Mouse (Mus musculus) heart, adult 9 months (tissue): Measurements from ENCODE around the gene Tpgs1.
"Not testable (repeated sequence)": the region's sequence is repeated elsewhere in the genome, so short reads cannot be mapped to it uniquely, and the experiment has no call there.

ENCODE experiments used
- DNase-seq, 2 experiments: peaks; one replicate each; pipeline ENCODE4 v3.0.0; 2022; ENCODE audit warnings: low spot score in 2 of 2

Tpgs1 gene

DNA sequence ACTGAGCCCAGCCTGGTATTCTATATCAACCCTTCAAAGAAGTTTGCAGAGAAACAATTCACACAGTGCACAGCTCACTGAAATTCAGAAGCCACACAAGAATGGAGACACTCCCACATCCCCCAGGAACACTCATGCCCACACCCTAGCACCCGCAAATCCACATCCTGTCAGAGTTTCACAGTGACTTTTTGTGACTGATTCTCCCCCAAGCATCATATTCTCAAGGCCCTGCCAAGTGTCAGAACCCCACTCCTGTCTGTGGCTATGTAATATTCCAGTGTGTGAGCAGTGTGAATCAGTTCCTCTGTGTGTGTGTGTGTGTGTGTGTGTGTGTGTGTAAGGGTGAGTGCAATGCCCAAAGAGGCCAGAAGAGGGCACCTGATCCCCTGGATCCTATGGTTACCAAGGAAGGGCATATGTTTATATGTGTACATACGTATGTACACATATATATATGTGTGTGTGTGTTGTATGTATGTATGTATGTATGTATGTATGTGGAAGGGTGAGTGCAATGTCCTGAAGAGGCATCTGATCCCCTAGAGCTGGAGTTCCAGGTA is 22.9 kb downstream of the Tpgs1 start:
- no peak for DNase-seq

DNA sequence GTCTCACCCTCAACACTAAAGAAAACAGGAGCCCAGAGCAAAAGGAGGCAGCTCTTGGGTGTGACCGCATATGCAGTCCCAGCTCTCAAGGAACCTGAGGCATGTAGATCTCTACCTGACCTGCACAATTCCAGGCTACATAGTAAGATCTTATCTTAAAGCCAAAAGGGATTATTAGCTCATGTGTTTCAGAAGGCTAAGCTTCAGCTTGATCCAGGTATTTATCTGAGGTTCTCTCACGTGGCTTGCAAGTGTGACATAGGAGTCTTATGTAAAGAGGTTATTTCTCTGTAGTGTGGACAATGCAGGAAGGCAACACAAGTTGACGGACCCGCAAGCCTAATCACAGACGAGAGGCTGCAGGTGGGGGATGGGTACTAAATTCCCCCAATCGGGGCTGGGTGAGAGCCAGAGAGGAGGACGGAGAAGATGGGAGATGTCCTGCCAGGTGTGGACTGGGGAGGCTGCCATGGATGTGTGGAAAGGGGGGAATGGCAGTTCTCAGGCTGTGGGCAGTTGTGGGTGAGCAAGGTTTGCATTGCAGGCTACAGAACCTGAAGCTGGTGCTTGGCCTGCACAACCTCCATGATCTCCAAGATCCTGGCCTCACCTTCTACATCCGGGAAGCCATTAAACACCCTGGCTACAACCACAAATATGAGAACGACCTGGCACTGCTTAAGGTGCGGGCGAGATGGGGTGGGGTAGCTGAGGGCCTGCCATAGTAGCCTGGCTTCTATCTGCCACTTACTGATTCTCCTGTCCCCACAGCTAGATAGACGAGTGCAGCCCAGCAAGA is 24.6 kb downstream of the Tpgs1 start:
- DNase-seq, result no peak

DNA sequence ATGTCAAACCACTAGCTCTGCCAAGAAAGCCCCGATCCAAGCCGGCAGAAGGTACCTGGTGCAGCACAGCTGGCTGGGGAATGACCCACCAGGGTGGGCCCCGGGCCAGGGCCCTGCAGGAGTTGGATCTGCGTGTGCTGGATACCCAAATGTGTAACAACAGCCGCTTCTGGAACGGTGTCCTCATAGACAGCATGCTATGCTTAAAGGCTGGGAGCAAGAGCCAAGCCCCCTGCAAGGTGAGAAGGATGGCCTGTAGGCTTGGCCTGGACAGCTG is 25.1 kb downstream of the Tpgs1 start:
- no peak for DNase-seq

DNA sequence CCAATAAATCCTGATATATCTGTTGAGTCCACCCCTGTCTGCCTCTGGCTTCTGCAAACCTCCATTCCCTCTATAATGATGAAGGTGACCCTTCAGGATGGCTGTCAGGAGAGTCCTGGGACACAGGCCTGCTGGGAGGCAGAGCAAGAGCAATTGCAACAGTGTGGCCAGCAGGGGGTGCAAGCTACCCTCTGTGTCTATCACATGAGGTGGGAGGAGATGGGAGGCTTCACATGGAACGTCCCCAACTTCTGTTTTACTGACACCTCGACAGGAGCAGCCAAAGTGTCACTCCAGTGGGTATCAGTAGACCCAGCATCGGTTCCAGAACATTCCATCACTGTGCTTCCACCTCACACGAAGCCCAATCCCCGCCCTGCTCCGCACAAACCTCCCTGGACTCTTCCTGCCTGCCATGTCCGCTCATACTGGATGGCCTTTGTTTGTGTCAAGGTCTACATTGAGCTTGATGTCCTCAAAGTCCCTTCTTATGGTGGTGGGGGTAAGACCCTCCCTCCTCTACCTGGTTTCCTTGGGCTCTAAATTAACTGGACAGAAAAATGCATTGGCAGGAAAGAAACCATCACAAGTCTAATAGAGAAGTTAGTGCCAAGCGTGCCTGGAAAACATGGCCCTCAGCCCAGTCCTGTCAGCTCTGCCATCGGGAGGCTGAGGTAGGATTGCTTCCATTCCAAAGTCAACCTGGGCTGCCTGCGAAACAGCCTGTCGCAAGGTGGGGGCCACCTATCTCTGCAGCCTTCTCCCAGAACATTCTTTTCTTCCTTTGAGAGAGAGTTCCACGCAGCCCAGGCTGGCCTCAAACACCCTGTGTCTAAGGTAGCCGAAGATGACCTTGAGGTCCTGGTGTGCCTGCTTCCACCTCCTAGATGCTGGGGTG is 26.3 kb downstream of the Tpgs1 start:
- DNase-seq, result peak; percentile 84 to 85

DNA sequence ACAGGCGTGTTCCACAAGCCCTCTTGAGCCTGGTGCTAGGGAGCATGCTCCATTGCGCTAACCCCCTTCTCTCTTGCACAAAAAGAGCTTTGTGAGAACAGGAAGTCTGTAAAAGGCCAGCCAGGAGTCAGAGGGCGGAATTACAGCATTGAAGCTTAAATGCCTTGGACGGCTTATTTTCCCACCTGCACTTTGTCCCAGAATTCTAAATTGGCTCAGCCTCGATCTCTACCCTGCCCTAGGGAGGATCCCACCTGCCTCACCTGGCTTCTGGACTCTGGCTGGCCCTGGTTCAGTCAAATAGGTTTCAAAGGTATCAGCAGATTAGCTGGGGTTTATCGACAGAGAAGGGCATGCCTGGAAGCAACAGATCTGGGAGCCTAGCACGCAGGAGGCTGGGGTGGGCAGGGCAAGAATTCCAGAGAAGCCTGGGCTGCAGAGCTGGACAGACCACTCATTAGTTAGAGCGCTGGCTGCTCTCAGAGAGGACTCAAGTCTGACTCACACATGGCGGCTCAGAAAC is 27.0 kb downstream of the Tpgs1 start:
- DNase-seq, result peak in 1 of 2 experiments; percentile 55

DNA sequence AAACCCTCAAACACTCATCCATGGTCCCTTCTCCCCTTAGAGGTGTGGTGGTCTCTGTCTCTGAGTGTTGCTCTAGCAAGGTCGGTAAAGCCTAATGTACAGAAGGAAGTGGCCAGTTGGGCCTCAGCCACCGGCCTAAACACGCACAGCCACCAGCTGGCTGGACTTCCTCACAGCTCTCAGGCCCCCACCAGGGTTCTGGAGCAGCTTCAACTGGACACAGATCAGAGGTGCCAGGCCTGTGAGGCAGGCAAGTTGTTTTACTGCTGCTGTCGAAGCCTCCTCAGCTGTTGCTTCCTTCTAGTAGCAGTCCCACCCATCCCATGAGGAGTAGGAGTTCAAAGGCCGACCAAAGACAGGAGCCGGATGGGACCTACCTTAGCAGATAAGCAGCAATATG is 28.7 kb downstream of the Tpgs1 start:
- no peak for DNase-seq

DNA sequence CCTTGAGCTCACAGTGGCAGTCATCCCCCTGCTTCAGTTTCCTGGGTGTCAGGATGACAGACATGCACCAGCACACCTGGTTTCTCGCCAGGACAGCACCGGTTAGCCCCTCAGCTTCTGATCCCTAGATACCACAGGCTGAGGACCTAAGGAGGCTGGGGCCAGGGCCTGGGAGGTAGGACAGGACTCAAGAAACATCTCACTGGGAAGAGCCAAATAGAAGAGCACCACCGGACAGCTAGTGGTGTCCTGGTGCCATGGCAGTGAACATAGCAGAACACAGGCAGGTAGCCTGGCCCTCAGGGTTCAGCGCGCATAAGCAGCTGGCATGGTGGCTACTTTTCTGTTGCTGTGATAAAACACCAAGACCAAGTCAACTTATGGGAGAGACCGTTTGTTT is 29.3 kb downstream of the Tpgs1 start:
- DNase-seq, result no peak

DNA sequence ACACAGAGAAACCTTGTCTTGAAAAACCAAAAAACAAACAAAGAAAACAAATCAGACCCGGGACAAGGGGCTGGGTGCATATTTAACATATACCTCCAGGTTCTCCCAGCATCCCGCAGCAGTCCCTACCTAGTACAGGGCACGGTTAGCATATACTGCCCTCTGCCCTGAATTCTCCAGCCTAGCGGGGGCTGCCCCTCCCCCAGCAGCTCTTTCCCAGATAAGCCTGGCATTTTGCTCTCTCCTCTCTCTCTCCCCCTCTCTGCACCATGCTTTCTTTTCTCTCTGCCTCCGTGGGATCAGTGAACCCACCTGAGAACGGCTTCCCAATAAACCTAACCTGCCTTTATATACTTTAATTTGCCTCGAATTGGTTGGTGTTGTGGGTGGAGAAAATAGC is 31.5 kb downstream of the Tpgs1 start:
- DNase-seq, result no peak

DNA sequence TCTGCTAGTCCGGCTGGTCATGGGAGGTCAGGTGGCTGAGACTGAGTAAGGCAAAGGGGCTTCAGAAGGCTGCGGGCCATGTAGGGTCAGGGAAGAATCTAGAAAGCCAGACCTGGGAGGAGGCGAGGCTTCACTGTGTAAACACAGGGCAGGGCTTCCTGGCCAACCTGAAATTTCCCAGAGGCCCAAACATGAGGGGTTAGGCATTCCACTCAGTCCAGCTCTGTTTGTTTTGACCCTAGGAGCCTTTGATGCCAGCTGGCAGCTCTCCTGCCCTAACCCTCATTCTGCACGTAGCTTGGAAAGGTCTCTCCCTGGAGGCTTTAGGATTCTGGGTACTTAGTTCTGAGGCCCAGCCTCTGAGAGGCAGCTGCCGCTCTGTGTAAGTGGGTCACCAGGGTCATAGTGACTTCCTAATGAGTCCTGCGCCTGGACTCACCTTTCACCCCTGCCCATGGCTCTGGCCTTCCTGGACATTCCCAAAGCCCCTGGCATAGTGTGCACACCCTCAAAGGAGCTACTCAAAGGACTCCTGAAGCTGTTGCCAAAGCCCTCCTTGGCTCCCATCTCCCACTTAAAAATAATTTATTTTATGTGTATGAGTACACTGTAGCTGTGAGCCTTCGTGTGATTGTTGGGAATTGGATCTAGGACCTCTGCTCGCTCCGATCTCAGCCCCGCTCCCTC is 32.4 kb downstream of the Tpgs1 start:
- peak; percentile 87 to 89 for DNase-seq

DNA sequence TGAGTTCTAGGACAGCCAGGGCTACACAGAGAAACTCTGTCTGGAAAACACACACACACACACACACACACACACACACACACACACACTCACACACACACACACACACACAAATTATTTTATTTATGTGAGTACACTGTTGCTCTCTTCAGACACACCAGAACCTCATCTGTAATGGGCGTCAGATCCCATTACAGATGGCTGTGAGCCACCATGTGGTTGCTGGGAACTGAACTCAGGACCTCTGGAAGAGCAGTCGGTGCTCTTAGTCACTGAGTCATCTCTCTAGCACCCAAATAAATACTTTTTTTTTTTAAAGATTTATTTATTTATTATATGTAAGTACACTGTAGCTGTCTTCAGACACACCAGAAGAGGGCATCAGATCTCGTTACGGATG is 33.8 kb downstream of the Tpgs1 start:
- not testable (repeated sequence) for DNase-seq

DNA sequence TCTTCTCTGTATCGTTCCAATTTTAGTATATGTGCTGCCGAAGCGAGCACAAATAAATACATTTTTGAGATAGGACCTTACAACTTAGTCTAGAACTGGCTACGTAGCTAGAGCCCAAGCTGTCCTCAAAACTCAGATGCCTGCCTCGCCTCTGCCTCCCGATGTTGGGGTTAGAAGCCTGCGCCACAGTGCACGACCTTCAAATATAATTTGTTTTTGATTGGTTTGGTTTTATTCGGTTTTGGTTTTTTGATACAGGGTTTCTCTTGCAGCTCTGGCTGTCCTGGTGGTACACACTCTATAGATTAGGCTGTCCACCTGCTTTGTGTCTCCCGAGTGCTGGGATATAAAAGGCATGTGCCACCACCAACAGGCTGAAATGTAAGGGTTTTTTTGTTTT is 34.4 kb downstream of the Tpgs1 start:
- no peak for DNase-seq

DNA sequence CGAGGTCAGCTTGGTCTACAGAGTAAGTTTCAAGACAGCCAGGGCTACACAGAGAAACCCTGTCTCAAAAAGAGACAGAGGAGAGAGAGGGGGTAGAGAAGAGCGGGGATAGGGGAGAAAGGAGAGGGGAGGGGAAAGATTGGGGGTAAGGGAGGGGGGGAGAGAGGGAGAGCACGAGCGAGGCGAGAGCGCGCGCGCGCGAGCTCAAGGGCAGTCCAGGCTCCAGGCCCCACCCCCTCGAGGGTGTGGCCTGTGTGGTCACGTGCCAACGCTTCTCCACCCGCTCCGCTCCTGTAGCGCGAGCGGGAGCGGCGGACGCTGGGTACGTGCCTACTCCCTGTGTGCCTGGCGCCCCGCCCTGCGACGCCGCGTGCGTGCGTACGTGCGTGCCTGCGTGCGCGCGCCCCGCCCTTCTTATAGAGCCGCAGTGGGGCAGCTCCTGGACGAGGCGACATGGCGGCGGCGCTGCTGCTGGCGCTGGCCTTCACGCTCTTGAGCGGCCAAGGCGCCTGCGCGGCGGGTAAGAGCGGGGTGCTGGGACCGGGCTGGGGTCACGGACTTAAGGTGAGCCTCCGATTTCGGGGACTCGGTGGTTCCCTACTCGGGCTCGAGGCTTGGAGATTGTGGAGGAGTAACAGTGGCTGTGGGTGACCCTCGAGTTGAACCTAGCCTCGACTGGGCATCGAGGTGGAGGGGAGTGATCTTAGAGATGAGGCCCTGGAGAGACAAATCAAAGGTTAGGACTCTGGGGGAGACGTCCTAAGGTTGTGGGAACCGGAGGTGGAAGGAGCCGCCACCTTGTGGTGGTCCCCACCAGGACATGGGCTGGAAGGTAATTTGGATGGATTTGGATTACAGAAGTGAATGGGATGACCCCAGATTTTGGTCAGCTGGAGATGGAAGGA is 35.1 kb downstream of the Tpgs1 start, which contains the start of gene Bsg:
Gene Bsg, plus strand, starts transcription at position 427 of the 905 bp plus-strand sequence.
- DNase-seq, result peak; percentile 99

DNA sequence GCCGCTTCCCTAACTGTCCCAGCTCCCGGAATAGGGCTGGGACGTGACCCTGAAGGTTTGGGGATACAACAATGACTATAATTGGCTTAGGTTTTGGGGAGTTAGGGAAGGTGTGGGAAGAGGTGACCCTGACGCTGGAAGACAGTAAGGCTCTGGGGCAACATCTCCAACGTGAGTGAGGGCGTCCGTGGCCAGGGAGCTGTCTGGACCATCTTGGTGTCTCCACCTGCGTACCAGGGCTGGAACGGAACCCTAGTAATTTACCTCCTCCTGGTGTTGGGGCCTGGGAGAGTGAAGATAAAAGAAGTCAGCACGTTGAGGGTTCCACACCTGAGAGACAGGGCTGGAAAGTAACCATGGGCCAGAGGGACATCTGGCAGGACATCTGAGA is 35.8 kb downstream of the Tpgs1 start:
- DNase-seq, result no peak

DNA sequence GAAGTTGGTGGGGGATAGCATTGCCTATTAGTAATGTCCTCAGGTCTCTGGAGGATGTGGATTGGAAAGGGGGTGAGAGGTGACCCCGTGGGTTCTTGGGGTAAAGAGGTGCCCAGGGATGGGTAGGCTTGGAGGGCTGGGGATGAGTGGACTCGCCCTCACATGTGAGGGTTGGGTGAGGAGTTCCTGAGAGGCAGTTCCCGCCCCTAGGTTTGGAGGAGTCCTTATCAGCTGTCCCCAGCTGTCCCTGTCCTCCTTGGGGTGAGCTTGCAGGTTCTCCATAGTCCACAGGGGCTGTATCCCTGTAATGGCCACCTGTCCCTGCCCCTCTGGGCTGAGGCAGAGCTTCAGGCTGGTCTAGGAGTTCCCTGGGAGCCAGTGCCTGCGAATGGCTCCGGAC is 36.8 kb downstream of the Tpgs1 start:
- DNase-seq, result no peak

DNA sequence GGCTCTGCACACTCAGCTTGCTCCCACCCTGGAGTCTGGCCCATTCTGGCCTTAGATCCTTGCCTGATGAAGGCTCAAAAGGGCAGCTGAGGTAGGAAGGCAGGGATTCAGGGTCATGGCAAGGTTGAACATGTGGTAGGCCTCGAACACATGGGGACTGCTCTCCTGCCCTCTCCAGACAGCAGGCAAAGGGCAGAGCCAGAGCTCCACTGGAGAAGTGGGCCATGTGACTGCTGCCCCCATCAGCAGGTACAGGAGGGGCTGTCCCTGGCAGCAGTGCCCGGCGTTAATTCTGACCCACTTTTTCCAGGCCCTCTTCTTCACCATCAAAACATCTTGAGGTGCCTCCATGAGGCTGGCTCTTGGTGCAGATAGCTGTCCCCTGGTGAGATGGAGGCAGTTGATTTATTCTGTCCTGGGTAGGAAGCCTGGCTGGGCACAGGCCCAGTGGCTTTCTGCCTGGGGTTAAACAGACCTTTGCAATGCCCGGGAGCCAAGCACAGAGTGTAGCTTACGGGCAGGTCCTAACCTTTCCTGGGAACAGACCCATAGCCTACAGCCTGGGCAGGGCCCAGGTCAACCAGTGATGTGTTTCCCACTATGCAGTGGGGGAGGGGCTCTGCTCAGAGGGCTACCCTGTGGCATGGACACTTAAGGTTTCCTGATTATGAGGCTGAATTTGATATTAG is 37.4 kb downstream of the Tpgs1 start:
- no peak for DNase-seq

DNA sequence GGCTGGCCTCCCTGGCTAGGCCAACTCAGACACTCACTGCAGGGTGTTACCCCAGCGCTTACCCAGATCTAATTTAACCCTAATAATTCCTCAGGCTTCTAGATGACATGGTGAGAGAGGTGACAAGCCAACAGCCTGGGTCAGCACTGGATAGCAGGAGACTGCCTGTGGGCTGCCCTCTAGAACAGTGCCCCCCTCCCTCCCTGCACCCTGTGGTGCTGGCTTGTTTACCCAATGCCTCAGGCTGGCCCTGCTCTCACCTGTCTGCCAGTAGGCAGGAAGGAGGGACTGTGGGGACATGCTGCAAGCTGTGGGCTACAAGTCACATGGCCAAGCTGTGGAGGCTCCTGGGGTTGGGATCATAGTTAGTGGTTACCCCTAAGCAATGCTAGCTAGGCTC is 38.0 kb downstream of the Tpgs1 start:
- no peak for DNase-seq

DNA sequence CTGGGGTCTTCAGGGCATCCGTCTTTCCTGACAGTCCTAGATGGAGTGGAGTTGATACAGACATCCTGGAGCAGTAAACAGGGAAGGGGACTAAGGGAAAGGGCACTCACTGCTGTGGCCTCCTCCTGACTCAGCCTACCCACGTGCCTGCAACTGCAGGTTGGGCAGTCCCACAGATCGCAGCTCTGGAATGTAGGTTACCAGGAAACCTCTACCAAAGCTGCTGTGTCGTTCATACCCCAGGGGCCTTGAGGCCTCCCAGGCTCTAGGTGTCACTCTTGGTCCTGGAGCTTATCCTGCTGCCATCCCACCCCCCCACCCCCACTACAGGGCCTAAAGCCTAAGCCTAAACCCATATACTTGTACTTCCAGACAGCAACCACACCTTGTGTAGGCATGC is 38.6 kb downstream of the Tpgs1 start:
- no peak for DNase-seq

DNA sequence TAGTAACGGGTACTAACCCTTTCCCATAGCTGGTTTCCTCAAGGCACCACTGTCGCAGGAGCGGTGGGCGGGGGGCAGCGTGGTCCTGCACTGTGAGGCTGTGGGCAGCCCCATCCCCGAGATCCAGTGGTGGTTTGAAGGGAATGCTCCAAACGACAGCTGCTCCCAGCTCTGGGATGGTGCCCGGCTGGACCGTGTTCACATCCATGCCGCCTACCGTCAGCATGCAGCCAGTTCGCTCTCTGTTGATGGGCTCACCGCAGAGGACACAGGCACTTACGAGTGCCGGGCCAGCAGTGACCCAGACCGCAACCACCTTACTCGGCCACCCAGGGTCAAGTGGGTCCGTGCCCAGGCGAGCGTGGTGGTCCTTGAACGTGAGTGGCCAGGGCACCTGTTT is 39.5 kb downstream of the Tpgs1 start:
- DNase-seq, result no peak

DNA sequence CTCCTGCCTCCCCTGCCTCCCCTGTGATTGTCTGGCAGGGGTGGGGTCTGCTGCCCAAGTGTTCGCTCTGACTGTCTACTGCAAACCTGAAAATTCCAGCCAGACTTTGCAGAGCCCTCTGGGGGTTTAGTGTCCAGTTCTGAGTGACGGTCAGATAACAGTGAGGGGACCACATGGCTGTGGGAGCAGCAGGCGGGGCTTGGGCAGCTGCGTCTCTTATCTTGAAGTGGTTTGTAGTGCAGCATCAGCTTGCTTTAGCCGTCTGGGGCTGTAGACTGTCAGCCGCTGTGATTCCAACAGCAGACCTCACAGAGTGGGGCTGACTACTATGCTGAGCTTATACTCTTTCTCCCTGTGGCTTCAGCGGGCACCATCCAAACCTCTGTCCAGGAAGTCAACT is 40.1 kb downstream of the Tpgs1 start:
- no peak for DNase-seq

DNA sequence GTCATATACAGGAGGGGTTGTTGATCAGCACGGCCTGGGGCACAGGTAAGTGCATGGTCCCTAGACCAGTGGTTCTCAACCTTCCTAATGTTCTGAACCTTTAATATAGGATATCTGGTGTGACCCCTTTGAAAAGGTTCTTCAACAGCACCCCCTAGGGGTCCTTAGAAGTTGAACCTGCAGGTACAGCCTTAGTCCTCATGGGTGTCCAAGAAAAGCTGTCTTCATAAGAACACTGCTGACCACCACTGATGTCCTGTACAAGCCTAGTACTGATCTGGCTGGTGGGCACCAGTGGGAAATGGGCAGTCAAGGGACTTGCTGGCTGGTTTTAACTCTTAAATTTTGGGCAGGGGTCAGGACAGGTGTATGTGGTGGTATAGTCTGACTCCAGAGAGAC is 42.9 kb downstream of the Tpgs1 start:
- DNase-seq, result no peak
